Mouse (Mus musculus) granulocyte monocyte progenitor cell, adult 5-6 weeks (primary cell): Measurements from ENCODE around the gene Sema3a. TPM values are rescaled to one million over a fixed set of nuclear protein-coding genes. Genes with fewer than 3 reads are reported as not detected.

Source experiments
- ATAC-seq: replicated peaks from 2 replicates; pipeline ENCODE4 v1.8.0; 2016; ENCODE audit warnings: mild to moderate bottlenecking, moderate TSS enrichment, inconsistent platforms; ENCODE audit not compliant: poor library complexity, severe bottlenecking
- total RNA-seq, 2 experiments: library from RNA; stranded (forward) in 1 of 2; stranded (reverse) in 1 of 2; fragments of 200-712, 200-1000 nt in 1 of 2; fragments of >200 nt in 1 of 2; fragmentation: Nextera tagmentation in 1 of 2; gene quantifications; 2 replicates each; pipeline ENCODE4 v1.2.3; 2014 to 2017

Sema3a gene
- not detected in 2 replicates for total RNA-seq (2014; fragmentation: Nextera tagmentation)
- total RNA-seq (2017): not detected in 2 replicates

GRCm38 (mm10) chr5:13125241-13125692, at the start of gene Sema3a:
Gene Sema3a (plus strand): TSS chr5:13125414.
- no peak for ATAC-seq

DNA sequence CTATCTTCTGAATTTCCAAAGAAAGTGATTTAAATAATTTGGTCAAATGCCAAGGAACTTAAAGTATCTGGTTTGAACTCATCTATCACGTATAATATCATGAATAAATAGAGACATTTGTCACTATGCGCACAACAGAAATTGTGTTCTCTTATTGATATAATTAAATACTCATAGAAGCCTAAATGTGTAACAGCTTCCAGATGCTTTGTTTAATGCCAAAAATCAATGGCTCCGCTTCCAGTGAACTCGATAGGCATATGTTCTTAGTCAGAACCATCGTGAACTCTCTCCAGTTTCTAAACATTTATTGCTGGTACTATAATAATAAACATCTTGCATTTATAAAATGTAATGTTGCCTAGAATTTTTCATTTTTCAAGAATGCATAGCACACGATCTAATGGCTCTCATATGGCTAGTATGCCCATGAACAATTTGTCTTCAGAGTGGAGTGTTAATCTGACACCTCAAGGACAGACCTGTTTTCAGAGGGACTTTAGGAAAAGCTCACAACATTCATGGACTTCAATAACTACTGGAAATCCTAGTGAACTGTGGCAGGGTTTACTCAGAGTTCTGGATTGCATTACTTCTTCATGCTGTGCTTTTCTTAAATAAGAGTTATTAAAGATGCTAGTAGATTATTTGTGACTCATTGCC, 40.3 kb upstream of the Sema3a start:
- no peak for ATAC-seq

DNA sequence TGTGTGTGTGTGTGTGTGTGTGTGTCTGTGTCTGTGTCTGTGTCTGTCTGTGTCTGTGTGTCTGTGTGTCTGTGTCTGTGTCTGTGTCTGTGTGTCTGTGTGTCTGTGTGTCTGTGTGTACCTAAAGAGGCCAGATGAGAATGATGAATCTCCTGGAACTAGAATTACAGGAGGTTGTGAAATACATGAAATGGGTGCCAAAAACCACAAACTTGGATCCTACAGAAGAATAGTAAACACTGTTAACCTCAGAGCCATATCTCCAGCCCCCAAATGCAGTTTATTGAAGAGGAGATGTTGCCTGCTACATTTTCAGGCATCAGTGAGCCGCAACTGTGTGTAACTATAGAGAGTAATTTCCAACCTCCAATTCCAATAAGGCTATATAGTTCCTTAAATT, 34.8 kb upstream of the Sema3a start:
- ATAC-seq: no peak

DNA sequence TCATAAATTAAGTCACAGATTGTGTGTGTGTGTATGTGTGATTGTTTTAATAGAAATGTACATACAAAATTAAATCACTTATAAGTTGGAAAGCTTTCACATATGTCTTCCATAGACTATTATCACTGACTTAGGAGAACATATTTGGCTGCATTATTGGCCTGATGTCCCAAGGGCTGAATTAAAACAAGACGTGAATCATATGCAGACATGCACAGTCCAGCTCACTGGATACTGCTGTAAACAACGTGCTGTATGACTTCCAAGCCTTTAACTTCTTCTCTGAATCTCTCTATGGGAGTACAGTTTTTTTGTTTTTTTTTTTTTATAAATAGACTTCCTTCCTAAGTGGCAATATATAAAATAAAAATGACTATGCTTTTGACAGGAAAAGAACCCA, 15.7 kb upstream of the Sema3a start:
- ATAC-seq: no peak

DNA sequence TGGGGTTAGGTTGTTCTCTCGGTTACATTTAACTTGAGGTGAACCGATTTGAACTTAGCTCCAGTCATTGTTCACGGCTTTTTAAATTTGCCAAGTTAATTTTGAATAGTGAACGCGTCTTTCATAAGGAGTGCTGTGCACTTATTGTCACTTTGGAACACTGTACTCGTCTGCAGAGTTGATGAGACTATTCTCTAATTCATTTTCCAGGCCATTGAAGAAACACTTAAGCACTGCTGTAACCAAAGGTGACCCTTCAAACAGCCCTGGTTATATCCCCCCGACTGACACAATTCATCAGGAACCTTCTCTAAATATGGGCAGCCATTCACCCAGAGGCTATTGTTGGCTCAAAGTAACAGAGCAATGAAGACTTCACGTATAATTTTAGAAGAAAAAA, 8.0 kb upstream of the Sema3a start:
- ATAC-seq: no peak

DNA sequence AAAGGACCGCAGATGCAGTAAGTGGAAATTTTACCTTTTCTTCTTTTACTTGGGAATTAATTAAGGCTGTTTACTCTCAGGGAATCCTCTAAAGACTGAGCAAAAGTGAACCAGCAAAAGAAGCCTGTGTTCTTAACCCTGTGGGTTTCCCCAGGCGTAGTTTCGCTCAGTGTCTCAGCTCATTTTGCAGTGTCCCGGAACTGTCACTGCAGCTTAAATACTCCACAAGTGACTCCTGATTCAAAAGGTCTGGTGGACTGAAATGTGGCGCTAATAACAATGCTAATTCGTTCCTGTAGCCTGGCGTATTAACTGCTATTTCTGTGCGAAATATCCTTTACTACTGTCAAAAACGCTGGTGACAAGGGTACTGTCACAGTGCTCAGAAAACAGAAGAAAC, 543 bp downstream of the Sema3a start:
- ATAC-seq: no peak

DNA sequence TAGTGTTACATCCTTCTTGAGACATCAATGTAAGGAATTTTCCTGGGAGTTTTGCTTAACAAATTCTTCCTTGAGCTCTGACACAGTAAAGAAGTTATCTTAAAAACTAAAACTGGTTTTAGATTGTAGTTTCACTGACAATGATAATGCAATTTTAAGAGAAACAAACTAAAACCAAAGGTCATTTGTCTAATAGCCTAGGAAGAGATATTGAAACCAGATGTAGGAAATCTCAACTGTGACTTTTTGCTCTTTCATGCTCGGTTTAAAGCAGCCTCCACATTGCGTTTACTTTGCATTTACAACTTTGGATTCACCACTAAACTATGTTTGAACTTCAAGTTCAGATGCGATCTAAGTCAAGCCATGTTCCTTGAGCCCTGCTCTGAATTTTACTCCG, 982 bp downstream of the Sema3a start:
- ATAC-seq: no peak

GRCm38 (mm10) chr5:13127121-13127520, 1.9 kb downstream of the Sema3a start:
- ATAC-seq: no peak

DNA sequence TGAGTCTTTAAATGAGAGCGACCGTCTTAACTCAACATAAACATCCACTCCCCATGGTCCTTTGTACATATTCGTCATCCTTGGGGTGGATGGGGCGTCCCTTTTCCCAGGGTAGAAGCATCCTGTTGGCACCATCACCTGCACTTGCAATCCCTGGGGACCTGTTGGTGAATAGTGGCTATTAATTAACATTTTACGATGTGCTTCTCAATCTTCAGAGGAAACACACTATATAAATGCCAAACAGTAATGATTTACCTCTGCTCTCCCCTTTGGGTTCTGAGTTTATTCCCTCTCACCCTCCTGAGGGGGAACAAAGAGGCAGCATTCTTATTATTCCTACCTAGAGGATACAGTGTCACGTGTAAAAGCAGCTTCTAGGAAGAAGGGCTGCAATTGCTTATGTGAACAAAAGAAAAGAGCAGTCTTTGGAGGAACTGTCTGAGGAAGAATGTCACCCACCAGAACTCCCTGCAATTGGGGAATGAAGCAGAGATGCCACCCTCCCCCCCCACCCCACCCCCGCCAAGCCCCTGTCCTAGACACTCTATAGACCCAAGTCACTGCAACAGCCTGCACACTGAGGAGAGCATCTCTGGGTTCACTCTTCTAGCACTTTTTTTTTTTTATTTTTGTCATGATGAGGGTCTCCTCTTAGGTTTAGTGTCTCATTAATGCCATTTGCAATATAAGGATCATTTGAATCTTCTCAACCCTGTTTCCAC, 19.7 kb downstream of the Sema3a start:
- no peak for ATAC-seq

GRCm38 (mm10) chr5:13149909-13150308, 24.7 kb downstream of the Sema3a start:
- no peak for ATAC-seq

DNA sequence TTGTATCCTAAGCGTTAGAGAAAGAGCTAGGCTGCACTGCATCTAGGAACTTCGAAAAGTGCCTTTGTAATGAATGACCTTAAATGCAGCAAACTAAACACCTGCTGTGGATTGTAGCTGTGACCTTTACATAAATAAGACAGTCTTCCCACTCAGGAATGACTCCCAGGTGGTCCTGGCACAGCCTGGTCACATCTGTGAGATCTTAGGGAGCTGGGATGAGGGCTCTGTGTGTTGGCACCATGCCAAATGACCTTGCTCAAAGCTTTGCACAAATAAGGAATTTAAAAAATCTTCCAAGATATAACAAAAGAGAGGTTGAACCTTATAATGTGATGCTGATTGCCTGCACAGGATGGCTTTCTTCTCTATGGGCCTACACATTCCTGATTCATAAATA, 25.8 kb downstream of the Sema3a start:
- no peak for ATAC-seq

DNA sequence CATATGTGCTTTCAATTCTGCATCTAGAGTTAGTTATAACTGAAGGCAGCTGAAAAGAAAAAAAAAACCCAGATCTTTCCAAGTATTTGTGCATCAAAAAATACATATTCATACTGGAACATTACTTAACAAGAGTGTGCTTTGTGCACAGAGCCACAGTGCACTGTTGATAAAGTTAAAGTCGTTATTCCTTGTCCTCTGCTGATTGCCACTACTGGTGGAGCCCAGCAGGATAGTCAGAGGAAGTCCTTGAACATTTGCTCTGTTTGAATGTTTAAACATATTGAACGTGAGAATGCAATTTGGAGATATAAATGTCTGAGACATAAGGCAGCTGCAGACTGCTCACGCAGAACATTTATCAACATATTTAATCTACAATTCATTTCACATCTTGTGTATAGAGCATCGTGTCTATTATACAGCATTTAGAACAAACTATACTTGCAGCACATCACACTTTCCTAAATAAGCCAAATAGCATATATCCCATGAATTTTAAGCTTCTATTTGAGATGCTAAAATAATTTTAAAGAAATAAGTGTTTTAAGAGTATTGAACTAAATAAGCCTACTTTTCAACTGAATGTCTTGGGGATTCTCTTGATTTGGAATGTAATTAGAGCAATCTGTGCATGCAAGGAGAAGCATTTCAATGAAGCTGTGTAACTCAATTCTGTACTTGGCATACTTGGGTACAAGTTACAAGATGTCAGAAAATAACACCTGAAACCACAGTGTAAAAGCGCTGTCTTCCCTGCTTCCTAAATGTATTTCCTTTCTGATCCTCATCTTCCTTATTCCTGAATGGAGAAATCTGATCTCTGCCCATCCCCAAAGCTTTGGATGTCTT, 32.8 kb downstream of the Sema3a start:
- ATAC-seq: no peak

- no peak for ATAC-seq
Measured at GRCm38 (mm10) chr5:13182186-13182585, 57.0 kb downstream of the Sema3a start.

GRCm38 (mm10) chr5:13197886-13198285, 72.7 kb downstream of the Sema3a start:
- ATAC-seq: no peak

DNA sequence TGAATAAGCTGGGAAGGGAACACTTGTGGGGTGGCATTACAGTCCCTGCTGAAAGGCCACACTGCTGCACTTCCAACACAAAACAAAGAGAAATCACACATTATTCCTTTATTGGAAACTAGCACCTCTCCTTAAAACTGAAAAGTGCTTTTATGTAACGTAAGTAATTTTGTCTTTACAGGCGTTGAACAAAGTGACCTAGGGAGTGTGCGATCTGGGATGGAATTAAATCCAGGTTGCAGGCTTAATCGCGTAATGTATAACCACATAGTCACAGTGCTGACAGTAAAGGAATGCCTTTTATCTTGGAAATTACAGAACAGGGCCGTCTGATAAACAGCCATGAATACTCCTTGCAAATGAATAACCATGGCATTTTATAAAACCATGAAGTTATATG, 74.5 kb downstream of the Sema3a start:
- no peak for ATAC-seq

- no peak for ATAC-seq
Measured at GRCm38 (mm10) chr5:13255353-13255752, 130.1 kb downstream of the Sema3a start.

GRCm38 (mm10) chr5:13256321-13256720, 131.1 kb downstream of the Sema3a start:
- no peak for ATAC-seq

DNA sequence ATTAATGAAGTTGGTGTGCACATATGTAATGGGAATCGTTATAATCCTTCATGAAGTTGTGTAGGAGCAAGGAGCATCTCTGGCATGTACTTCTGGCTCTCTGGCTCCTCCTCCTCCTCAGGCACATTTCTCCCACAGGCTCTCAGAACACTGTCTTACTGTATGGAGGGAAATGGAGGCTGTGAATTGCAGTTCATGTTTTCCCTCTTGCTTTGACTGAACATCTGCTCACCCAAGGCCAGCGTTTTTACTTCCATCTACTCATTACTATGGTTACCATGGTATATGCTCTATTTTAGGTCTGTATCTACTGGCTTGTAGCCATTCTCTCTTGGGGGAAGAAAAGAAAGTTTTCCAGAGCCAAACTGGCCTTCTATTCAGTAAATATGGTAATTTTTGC, 137.9 kb downstream of the Sema3a start:
- no peak for ATAC-seq

DNA sequence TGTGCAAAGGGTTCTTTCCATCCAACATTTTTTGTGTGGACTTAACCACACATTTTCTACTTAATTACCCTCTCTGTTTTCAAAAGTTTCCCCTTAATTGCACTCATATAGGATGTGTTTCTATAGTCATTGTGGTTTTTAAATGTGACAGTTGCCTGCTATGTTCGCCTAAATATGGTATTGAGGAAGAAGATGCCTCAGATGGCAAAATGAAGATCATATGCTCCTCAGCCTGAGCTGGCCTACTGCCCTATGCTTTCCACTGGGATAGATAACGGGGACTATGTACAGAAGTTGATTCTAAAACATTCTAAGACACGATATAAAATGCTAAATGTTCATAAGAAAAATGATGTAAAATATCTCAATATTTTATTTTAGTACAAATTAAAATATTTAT, 138.3 kb downstream of the Sema3a start:
- no peak for ATAC-seq

DNA sequence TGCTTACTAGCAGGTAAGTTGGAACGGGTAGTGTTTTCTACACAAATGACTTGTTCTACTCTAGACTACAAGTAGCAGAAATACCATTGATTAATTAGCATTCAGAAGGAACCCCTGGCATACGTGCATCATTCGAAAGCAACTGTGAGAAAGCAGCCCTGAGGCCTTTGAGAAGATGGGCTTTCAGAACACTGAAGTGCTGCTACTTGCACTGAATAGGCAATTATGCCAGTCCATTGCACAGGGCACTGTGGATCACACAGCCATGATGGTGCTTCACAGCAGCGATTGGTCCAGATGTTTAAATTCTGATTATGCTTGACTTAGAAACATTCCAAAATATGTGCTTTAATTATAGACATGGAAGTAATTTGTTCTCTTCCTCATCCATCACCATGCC, 187.5 kb downstream of the Sema3a start:
- ATAC-seq: no peak

GRCm38 (mm10) chr5:13313977-13314376, 188.8 kb downstream of the Sema3a start:
- ATAC-seq: no peak
